In the genomic region with DNA sequence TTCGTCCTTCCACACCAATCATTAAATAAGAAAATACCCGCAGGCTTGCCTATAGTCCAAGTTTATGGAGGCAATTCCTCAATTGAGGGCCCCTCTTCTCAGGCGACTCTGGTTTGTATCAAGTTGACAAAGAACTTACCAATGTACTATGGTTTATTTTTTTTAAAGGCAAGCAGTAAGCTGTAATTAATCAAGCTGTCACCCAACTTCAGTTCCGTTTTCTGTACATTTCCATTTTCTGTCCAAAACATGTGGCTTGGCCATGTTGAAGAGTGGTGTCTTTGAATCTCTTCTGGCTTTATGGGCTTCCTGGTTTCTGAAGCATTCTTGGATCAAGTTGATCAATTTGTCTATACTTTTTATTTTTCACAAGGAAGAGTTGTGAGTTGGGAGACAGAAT, we compare ENCODE assay signal across 36 mouse cellular contexts. TPM values are rescaled to one million over a fixed set of nuclear protein-coding genes. Genes with fewer than 3 reads are reported as not detected.
"Had no signal": no experiment of that assay in that cellular context is flagged by ENCODE, and none has a peak within 500 bp of the region (broad histone marks: within the 10 kb centered on the region; RNA-seq: fewer than 3 reads in every experiment).

No protein-coding gene starts in this region.

- H3K36me3 ChIP-seq: heart, embryonic 15.5 days; hindbrain, embryonic 12.5 days; hindbrain, embryonic 13.5 days; hindbrain, embryonic 15.5 days; intestine, embryonic 15.5 days had no signal

- H3K27me3 ChIP-seq: heart, embryonic 12.5 days; heart, embryonic 13.5 days; heart, embryonic 15.5 days; hindbrain, embryonic 12.5 days; hindbrain, embryonic 13.5 days; hindbrain, embryonic 15.5 days; intestine, embryonic 15.5 days had no signal

- H3K4me1 ChIP-seq: intestine, embryonic 15.5 days had no signal

- DNase-seq: heart, postnatal 10 days; heart, postnatal 14 days; heart, postnatal 36 days; heart, postnatal 4 days; kidney, adult 11 months; kidney, adult 18-20 months; kidney, adult 2 months; kidney, adult 8-10 months; kidney, adult 9 months; kidney, postnatal 10 days; kidney, postnatal 14 days; kidney, postnatal 25 days; kidney, postnatal 36 days; kidney, postnatal 4 days; layer of hippocampus, adult 9-11 months; layer of hippocampus, postnatal 36 days had no signal

- H3K9ac ChIP-seq: heart, embryonic 12.5 days; heart, embryonic 13.5 days; heart, embryonic 15.5 days; hindbrain, embryonic 12.5 days; hindbrain, embryonic 13.5 days; hindbrain, embryonic 14.5 days; hindbrain, embryonic 15.5 days; intestine, embryonic 15.5 days; kidney, embryonic 15.5 days had no signal

- H3K9me3 ChIP-seq: heart, embryonic 12.5 days; heart, embryonic 13.5 days; heart, embryonic 15.5 days; hindbrain, embryonic 10.5 days; hindbrain, embryonic 12.5 days; hindbrain, embryonic 13.5 days; hindbrain, embryonic 15.5 days; intestine, embryonic 15.5 days; kidney, embryonic 15.5 days had no signal

- H3K4me3 ChIP-seq: heart, embryonic 12.5 days; heart, embryonic 13.5 days; heart, embryonic 15.5 days; hindbrain, embryonic 10.5 days; hindbrain, embryonic 12.5 days; hindbrain, embryonic 13.5 days; hindbrain, embryonic 15.5 days; intestine, embryonic 15.5 days; kidney, embryonic 15.5 days; layer of hippocampus, adult 2 months; left cerebral cortex, adult 2 months had no signal

- ATAC-seq: hindbrain, embryonic 16.5 days; hindbrain, postnatal 0 days; inflammation-experienced regulatory T-cells, adult 6 months; intestine, embryonic 15.5 days; intestine, embryonic 16.5 days; intestine, postnatal 0 days had no signal

- H3K4me2 ChIP-seq: heart, embryonic 11.5 days; heart, embryonic 12.5 days; heart, embryonic 13.5 days; heart, embryonic 15.5 days; hindbrain, embryonic 12.5 days; hindbrain, embryonic 13.5 days; hindbrain, embryonic 14.5 days; hindbrain, embryonic 15.5 days; intestine, embryonic 15.5 days; kidney, embryonic 15.5 days had no signal

- H3K27ac ChIP-seq: heart, embryonic 13.5 days; heart, embryonic 15.5 days; hindbrain, embryonic 10.5 days; hindbrain, embryonic 12.5 days; hindbrain, embryonic 13.5 days; hindbrain, embryonic 14.5 days; hindbrain, embryonic 15.5 days; hindbrain, postnatal 0 days; intestine, embryonic 15.5 days; kidney, embryonic 15.5 days; kidney, postnatal 0 days; layer of hippocampus, adult 2 months; left cerebral cortex, adult 2 months had no signal

RNA-seq across cellular contexts. Expression of a gene that starts 52.9 kb away (rescaled TPM):
- polyA plus RNA-seq: inflammation-experienced regulatory T-cells, adult 6 months had no signal

RNA-seq across cellular contexts. Expression of a gene that starts 53.6 kb away (rescaled TPM):
- polyA plus RNA-seq: inflammation-experienced regulatory T-cells, adult 6 months; kidney, adult 2 months; large intestine, adult 2 months had no signal
